ENCODE assay signal across 11 mouse cellular contexts in the genomic region with DNA sequence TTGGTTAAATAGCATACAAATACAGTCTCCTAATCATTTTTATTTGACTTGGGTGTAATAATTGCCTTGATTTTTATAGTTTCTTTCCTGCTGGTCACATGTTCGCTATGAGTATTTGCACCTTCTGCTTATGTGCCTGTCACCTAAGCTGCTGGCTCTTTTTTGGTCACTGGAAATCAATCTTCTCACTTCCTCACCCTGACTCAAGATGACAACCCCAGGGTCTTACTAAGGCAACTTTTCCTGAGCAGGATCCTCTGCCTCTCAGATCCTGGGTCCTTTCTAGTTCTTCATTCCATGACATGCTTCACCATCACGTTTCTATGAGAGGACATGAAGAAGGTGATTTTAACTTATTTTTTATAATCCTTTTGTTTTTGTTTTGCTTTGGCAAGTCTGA.
"Had no signal": no experiment of that assay in that cellular context is flagged by ENCODE, and none has a peak within 500 bp of the region (broad histone marks: within the 10 kb centered on the region; RNA-seq: fewer than 3 reads in every experiment).

No protein-coding gene starts in this region.

- H3K9ac ChIP-seq: limb, embryonic 12.5 days; liver, embryonic 13.5 days had no signal

- H3K4me1 ChIP-seq: liver, embryonic 13.5 days had no signal

- DNase-seq: kidney, postnatal 14 days; kidney, postnatal 4 days; liver, embryonic 13.5 days; lung, adult 2 months; lung, postnatal 14 days; lung, postnatal 4 days; midbrain, embryonic 14.5 days; thymus, adult 18-20 months; thymus, postnatal 36 days had no signal

- H3K4me3 ChIP-seq: limb, embryonic 12.5 days; liver, embryonic 13.5 days had no signal

- H3K9me3 ChIP-seq: limb, embryonic 12.5 days; liver, embryonic 13.5 days had no signal

- H3K36me3 ChIP-seq: limb, embryonic 12.5 days; liver, embryonic 13.5 days had no signal

- H3K27me3 ChIP-seq: limb, embryonic 12.5 days; liver, embryonic 13.5 days had no signal

- H3K4me2 ChIP-seq: limb, embryonic 12.5 days; liver, embryonic 13.5 days; midbrain, embryonic 11.5 days had no signal

- H3K27ac ChIP-seq: liver, embryonic 13.5 days had no signal
